Mouse (Mus musculus) urinary bladder, postnatal 25 days (tissue): ENCODE measurements around the gene 2310007B03Rik.

ENCODE experiments used
- DNase-seq: peaks from one replicate; pipeline ENCODE4 v3.0.0; 2022; ENCODE audit warnings: low spot score

2310007B03Rik gene

DNA sequence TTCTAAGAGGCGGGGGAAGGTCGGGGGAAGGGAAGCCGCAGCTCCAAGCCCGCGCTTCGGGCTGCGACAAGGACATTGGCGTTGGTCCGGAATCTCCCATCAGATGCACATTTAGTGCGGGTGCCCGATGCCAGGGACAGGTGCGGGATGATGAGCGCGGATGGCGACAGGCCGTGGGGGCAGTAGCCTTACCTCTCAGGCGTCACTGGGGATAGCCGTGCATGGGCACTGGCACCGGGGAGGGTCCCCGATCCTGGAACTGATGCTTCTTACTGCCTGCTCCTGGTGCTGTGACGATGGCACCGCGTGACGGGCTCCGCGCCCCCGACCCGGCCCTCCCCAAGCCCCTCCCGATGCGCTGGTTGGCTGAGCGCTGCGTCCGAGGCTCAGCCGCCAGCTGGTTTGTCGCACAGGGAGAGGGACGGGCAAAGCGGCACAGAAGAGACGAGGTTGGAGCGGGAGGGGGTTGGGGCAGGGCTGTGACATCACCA is 59.1 kb downstream of the 2310007B03Rik start, which contains the start of gene Kif1a:
Kif1a (minus strand) TSS at position 381 of the 491 bp plus-strand sequence.
- no peak for DNase-seq
